Mouse (Mus musculus) liver (tissue): ENCODE results near the gene H2afv.
A peak's percentile ranks its signal among the peaks of the same experiment; 100 is the strongest.
"Not testable (repeated sequence)": the region's sequence is repeated elsewhere in the genome, so short reads cannot be mapped to it uniquely, and the experiment has no call there.

Source experiments
- DNase-seq: peaks from one replicate; pipeline ENCODE4 v3.0.0-alpha.2; 2020; ENCODE audit warnings: mixed read lengths

Gene H2afv

GRCm38 (mm10) chr11:6468541-6468940 is 24.3 kb upstream of the H2afv start:
- no peak for DNase-seq

DNA sequence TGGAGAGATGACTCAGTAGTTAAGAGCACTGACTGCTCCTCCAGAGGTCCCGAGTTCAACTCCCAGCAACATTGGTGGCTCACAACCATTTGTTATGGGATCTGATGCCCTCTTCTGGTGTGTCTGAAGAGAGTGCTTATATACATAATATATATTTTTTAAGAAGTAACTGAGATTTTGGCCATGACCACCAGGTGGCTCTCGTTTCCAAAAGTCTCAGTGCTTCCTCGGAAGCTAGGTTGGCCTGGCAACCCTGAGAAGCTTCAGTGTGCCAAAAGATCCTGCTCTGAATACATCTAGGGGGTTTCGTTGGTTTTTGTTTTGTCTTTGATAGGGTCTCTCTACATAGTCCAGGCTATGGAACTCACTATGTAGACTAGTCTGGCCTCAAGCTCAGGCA is 20.9 kb upstream of the H2afv start:
- peak; percentile 71 for DNase-seq

- no peak for DNase-seq
Observed at GRCm38 (mm10) chr11:6463159-6463837, 19.1 kb upstream of the H2afv start.

- DNase-seq, result no peak
Observed at GRCm38 (mm10) chr11:6456083-6456482, 11.8 kb upstream of the H2afv start.

DNA sequence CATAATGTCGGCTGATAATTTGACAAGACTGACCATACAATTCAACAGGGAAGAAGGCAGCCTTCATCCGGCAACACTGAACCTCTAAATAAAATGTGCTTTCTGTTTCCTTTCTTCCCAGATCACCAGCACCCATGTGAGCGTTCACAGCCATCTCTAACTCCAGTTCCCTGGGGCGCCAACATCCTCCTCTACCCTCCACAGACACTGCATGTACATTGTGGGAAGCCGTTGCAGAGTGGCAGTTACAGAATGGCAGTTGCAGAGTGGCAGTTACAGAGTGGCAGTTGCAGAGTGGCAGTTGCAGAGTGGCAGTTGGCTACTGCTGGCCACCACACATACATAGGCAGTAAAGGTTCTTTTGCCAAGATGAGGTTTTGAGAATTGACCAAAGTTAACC is 3.9 kb upstream of the H2afv start:
- not testable (repeated sequence) for DNase-seq

DNA sequence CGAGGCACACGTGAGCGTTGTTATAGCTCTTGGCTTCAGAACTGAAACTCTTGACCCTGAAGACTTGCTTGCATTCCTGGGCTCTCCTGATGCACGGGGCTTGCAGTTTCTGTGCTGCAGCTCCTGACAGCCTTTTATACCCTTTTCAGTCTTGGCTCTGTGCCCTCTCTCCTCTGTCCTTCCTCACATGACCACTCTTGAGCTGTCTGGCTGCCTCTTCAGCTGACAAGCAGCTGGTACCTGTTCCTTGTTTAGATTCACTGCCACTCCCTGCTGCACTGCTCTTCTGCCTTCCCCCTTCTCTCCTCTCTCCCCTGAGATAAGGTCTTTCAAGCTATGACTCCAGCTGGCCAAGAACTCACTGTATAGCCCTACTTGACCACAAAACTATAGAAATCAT is 3.2 kb upstream of the H2afv start:
- DNase-seq, result no peak

- DNase-seq, result no peak
Observed at GRCm38 (mm10) chr11:6445951-6446350, 1.7 kb upstream of the H2afv start.

- no peak for DNase-seq
Observed at GRCm38 (mm10) chr11:6445441-6445840, 1.2 kb upstream of the H2afv start.

DNA sequence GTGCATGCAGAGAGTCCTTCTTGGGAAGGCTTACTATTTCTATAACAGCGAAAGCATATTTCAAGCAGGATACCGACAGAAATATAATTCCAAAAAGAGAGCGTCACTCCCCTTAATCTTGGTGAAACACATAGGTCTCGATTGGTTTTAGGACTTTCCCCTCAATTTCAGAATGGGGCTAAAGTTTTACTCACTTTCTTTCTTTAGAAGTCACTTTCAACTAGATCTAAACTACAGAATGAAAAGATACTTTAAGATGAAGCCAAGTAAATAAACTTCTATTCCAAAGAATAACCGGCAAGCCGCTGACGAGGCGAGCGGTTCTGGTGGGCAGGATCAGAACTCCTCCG is 541 bp downstream of the H2afv start:
- DNase-seq, result no peak

- DNase-seq, result no peak
Observed at GRCm38 (mm10) chr11:6443102-6443501, 1.1 kb downstream of the H2afv start.

DNA sequence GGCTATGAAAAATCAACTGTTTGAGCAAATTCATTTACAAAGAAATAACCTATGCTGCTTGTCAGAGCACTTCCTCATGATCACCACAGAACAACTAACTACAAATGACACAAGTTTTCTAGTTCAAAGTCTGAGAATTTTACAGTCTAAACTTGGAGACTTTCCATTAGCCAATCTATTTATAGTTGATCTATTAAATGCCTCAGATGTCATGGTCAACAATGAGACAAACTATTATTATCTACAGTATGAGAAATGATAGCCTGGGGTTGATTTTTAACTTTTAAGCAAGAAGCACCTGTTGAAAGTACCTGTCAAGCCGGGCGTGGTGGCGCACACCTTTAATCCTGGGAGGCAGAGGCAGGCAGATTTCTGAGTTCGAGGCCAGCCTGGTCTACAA is 1.7 kb downstream of the H2afv start:
- no peak for DNase-seq

DNA sequence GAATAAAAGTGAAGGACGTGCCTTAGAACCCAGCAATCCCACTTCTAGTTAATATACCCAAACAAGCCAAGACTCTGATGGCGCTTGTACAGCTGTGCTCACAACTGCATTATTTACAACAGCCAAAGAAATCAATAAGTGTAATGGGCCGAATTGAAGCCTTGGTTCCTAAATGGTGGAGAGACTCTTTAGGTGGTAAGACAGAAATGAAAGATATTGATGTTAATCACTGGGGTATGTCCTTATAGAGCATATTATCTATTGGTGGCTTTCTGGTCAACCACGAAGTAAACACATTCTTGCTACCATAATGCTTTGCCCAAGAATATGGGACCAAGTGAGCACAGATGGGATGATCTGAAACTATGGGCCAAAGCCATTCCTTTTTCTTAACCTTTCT is 4.1 kb downstream of the H2afv start:
- no peak for DNase-seq

DNA sequence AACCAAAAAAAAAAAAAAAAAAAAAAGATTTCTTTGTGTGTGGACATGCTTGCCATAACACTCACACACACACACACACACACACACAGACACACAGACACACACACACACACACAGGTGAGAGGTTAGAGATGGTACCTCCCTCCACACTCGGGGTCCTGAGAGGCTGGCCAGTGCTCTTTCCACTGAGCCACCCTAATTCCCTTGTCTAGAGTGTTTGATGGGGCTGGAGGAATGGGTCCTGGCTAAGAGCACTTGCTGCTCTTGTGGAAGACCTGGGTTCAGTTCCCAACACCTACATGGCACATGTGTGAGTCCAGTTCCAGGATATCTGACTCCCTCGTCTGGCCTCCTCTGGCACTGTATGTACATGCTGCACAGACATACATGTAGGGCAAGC is 6.6 kb downstream of the H2afv start:
- DNase-seq, result no peak

DNA sequence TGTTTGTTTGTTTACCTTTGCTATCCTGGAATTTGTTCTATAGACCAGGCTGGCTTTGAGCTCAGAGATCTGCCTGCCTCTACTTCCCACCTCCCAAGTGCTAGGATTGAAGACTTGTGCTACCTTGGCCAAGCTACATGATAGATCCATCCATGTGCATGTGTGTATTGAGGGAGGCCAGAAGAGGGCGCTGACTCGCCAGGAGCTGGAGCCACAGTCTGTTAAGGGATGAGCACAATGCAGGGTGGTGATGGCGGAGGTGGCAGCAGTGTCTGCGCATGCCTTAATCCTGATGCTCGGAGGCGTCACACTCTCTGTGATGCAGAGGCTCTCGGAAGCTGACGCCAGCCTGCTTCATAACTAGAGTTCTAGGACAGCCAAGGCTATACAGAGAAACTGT is 7.8 kb downstream of the H2afv start:
- DNase-seq, result peak; percentile 70

DNA sequence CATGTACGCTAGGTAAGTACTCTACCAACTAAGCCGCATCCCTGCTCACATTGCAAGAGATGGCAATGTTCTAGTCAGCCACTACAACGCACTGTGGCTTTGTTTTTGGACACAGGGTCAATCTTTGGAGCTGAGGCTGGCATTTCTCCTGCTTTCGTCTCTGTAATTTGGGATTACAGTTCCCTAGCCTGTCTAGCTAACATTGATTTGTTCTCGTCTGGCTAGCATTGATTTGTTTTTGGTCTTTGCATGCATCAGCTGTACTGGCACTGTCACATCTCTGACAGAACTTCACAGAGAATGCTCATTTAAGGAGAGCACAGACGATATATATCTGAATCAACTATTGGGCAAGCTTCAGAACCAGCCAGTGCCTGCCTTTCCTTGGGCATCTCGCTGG is 14.1 kb downstream of the H2afv start:
- no peak for DNase-seq

GRCm38 (mm10) chr11:6420722-6421350 is 23.4 kb downstream of the H2afv start:
- DNase-seq, result no peak

DNA sequence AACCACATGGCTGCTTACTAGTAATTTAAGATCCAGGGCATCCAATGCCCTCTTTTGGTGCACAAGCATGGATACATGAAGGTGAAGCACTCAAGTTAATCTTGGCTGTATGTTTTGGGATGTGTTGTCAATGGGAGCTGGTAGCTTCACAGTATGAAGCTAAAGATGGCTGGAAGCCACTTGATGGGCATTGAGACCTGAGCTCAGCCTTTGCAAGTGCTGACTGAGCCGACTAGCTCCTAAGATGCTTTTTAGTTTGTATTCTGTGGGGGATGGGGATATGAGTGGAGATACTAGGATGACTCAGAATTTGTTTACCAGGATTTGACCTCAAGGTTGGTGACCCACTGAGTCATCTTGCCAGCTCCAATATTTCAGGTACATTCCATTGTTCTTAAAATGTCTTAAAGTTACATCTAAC is 23.9 kb downstream of the H2afv start:
- DNase-seq, result no peak

DNA sequence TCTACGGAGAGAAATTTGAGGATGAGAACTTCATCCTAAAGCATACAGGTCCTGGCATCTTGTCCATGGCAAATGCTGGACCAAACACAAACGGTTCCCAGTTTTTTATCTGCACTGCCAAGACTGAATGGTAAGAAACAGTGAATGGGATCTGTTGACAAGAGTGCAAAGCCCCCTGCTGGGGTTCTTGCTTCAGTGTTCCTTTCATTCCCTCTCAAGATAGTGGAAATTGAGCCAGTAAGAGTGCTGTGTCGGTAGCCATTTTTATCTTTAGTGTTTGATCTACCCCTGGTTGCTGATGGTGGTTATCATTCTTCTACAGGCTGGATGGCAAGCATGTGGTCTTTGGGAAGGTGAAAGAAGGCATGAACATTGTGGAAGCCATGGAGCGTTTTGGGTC is 25.1 kb downstream of the H2afv start:
- DNase-seq, result not testable (repeated sequence)

DNA sequence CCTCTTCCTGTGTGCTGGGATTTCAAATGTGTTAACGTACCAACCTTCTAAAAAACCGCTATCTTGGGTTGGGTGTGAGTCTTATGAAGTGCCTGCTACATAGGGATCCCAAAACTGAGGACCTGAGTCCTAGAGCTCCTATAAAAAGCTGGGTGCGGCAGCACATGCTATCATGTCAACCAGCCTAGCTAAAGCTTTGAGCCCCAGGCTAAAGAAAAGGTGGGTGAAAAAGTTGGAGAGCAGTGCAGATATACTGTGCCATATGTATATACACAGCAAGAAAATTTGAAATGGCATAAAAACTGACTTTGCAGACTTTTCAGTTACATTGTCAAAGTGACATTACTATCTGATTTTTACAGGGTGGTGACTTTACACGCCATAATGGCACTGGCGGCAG is 25.5 kb downstream of the H2afv start:
- no peak for DNase-seq

DNA sequence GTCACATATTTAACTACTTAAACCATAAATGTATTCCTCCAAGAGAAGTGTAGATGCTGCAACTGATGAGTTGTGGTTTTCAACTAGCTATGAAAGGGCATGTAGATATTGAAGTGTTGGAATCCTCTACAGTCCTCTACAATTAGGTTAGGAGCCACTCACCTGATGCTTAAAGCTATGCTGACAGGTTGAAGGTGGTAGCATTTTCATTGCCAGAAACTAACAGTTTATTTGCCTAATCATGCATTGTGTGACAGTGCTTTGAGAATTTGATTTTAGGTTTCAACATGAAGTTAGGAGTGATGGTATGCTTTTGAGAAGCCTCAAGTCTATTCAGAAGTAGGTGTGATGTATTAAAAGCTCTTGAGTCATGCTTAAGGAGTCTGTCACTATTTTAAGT is 26.8 kb downstream of the H2afv start:
- no peak for DNase-seq

DNA sequence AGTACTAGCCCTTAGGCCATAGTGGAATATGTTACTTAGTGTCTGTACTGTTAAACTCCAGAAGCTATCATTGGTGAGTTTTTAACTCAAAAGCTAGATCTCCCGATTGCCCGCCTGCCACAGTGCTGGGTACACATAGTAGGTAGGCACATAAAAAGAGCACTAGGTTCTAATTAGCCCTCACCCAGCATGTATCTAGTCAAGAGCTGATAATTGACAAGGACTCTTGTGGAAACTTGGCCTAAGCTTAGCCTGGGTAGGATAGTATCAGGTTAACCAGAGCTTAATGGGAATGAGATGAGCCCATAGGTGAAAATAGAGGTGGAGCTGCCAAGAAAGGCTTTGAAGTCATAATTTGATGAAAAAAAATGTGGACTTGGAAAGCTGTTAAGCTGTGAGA is 27.2 kb downstream of the H2afv start:
- no peak for DNase-seq

GRCm38 (mm10) chr11:6416405-6417034 is 27.7 kb downstream of the H2afv start:
- DNase-seq, result peak; percentile 86

DNA sequence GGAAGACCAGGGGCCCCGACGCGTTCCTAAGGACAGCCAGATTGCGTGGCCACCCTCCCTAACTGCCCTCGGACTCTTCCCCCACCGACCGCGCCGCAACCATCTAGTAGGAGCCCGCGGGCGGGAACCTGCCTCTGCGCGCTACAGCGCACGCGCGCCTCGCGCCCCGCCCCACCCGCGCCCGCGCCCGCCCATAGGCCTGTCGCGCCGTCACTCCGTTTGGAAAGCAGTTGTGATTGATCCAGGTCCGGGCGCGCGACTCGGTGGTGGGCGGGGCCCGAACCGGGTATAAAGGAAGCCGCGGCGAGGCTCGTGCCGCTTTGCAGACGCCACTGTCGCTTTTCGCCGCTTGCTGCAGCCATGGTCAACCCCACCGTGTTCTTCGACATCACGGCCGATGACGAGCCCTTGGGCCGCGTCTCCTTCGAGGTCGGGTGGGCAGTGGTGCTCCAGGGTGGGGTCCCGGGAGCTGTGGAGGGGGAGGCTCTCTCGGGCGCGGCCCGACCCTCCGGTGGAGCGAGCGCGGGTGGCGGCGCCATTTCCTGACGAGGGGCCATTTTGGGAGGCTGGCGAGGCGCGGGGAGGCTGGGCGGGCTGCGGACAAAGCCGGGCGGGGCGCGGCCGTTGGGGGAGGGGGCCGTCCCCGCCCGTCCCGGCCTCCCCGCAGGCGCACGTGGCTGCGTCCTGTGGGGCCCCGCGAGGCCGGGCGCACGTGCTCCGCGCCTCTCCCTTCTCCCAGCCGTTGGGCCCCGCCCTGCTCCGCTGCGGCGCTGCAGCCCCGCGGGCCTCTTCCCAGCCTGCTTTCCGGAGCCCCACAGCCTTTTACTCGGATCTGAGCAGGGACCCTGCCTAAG is 28.5 kb downstream of the H2afv start:
- peak; percentile 97 for DNase-seq
